Mouse (Mus musculus) left cerebral cortex, postnatal 10 days (tissue): ENCODE results near the gene Hif1an. TPM values are rescaled to one million over a fixed set of nuclear protein-coding genes. Genes with fewer than 3 reads are reported as not detected.

Source experiments
- DNase-seq, 2 experiments: peaks; one replicate each; pipeline ENCODE4 v3.0.0; 2021 to 2022; ENCODE audit warnings: low spot score in 2 of 2, mixed read lengths in 1 of 2; ENCODE audit errors: extremely low spot score in 1 of 2
- intact Hi-C: fragments of 180-260 bp; cut with DNase I; formaldehyde crosslinking; loops from one replicate; pipeline ENCODE4 v1.15.1; 2025
- total RNA-seq, 2 experiments: library from RNA; stranded (reverse); gene quantifications; 2 replicates each; pipeline ENCODE4 v1.2.3; 2021

The Hif1an gene
- total RNA-seq, 2 experiments from 2014 or later, result 32.5 to 33.7 TPM

DNA sequence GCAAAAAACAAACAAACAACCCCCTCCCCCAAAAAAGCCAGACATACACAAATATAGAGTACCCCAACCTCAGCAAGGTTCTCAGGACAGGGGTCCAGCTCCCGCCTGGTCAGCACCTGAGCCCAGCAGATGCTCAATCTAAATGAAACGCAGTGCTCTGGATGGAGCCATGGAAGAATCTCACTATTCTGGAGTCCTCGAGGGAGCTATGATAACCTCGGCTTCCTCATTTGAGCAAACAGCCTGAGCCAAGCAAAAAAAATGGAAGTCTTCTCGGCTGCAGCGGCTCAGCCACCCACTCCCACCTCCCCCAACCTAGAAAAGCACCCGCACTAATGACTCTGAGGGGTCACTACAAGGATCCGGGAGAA lies 8.2 kb upstream of the Hif1an start:
- intact Hi-C loops, result no loop called here
- DNase-seq, result no peak

DNA sequence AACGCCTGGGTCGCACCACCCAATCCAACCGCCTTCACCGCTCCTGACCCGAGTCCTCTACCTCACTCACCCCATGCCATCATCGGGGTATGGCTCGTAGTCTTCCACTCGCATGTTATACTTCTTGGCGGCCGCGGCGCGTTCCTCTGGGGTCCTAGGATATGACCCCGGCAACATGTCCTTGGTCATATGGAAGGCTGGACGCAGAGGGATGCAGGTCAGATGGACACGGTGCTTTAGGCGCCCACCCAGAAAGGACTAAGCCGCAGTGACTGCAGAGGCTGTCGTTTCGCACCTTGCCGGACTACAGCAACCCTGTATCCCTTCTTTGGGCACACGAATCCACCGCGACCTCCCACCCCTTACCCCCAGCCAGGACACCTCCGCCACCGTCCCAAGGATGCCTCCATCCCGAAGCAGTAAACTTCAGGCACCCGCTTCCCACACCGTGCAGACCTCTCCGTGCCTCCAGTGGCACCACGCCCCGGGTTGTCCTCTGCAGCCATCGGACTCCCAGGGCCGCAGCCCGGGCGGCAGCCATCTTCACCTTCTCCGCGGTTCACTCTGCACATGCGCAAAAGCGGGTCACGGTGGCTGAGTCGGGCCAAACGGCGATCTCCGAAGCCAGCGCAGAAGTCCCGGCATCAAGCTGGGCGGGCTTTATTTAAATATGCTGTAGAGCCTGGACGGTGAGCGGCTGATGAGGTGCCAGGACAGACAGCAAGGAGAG lies 7.6 kb upstream of the Hif1an start, which contains the start of gene Ndufb8:
Gene Ndufb8 (minus strand): TSS at position 580 of the 730 bp plus-strand sequence.
- peak; percentile 92 to 97 for DNase-seq
- intact Hi-C loops, result no loop called here

DNA sequence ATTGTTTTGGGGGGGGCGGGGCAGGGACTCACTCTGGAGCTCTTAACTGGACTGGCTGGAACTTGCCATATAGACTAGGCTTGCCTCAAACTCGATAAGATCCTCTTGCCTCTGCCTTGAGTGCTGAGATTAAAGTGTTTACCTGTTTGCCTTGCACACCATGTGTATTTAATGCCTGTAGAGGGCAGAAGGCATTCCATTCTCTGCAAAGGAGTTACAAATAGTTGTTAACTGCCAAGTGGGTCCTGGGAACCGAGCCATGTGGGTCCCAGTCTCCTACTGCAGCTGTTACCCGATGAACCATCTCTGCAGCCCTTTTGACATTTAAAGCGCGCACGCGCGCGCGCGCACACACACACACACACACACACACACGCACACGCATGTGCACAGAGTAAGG lies 1.4 kb downstream of the Hif1an start:
- DNase-seq, result no peak
- intact Hi-C loops, result no loop called here

DNA sequence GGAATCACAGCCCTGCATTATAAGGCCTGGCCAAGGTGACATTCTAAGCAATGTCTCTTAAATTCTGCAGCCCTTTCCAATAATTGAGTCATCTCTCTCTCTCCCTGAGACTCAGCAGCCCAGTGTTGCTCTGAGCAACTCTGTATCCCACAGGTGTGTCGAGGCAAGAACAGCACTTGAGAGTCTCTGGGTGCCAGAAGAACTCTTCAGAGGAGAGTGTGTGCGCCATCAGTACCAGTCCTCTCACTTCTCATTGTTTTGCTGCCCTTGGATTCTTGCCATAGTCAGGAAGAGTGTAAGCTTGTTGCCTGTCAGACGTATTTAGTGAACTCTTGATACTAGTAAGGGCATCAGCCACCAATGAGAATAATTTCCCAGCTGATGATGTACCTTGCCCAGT lies 5.1 kb downstream of the Hif1an start:
- intact Hi-C loops, result no loop called here

DNA sequence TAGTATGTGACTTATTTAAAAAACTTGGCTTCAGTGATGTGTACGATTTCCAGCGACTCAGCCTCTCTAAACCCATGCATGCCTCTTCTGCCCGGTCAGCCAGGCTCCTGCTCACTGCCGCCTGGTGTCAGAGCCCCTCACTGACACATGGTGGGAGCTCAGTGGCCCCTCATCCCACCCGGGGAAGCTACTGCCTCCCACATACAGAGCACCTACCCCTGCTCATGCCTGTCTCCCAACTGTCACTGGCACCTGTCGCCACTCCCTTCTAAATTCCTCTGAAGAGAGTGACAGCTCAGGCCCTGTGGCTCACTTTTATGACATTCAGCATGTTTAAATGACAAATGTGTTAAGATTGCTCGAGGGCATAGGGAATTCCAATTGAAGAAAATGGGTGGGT lies 13.6 kb downstream of the Hif1an start:
- intact Hi-C loops, result no loop called here
- no peak for DNase-seq

More for the DNA sequence above, 5.1 kb downstream of the Hif1an start:
- DNase-seq, result no peak

DNA sequence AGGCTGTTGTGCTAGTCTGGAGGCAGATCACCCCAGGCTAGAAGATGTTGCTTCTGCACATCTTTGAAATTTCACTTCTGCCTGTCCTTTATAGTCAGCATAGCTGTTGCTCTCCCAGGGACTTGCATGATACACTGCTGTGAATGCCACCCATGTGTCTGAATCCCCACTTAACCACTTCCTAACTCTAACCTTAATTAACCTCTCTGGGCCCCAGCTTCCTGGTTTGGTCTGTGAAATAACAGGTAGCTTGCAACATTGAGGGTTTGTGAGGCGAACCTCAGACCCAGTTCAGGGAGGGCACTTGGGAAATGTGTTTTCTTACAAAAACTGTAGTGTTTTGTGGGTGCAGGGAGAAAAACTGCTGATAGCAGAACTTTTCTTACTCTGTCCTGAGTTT lies 15.4 kb downstream of the Hif1an start:
- intact Hi-C loops, result no loop called here
- no peak for DNase-seq

DNA sequence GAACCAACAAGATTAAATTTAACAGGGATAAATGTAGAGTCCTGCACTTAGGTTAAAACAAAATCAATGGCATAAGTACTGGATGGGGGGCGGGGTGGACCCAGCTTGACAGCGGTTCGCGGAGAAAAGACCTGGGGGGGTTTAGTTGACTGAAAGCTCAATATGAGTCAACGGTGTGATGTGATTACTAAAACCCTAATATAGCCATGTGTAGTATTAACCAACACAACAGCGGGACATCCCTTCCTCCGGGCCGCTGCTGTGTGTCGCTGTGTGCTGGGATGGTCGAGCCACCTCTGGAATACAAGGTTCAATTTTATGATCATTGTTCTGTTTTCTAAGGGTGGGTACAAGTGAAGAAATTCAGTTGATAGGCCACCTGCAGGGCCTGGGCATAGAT lies 19.5 kb downstream of the Hif1an start:
- DNase-seq, result no peak
- intact Hi-C loops, result loop anchor here (2.0 kb wide), 2 partner anchors 173 to 313 kb away; no protein-coding TSS in a partner anchor

DNA sequence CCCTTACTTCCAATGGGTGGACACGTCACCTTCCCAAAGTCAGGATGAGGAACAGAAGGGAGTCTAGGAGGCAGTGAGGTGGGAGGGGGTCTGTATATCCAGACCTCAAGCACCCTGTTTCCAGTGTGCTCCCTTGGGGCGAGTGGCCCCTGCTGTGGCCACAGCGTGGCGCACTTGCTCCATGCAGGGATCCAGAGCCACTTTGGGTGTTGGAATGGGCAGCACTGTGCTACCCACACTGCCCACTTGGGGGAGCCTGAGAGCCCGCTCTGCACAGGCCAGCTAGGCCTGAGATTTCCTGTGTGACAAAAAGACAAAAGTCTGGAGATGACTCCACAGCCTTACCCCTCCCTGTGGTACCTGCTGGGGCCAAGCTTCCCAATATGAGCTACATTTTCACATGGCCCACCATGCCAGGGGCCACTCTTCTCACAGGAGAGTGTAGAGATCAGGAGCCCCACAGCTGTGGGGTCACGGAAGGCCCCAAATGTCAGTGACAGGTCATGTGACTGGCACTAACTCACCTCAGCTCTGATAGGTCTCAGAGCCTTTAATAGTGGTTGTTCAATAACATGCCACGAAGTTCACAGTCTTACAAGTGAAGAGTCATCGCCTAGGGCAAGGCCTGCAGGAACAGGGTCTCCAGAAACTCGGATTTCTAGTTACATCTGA lies 20.1 kb downstream of the Hif1an start:
- intact Hi-C loops, result loop anchor here (2.0 kb wide), 2 partner anchors 172 to 312 kb away; no protein-coding TSS in a partner anchor
- DNase-seq, result peak; percentile 86 to 91

DNA sequence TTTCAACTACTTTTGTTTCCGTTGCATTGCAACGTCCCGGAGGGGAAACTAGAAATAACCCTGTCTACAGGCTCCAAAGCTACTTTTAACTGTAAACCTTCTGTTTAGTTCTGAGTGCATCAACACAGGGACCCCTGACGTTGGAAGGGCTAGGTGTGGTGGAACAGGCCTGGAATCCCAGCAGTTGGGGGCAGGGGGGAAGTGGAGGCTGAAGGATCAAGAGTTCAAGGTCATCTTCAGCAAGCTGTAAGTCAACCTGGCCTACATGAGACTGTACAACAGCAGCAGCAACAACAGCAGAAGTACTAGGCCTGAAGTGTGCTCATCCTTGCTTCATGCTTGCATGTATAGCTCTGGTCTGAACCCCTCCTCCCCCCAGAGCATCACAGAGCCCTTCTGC lies 25.4 kb downstream of the Hif1an start:
- intact Hi-C loops, result loop anchor here (5.0 kb wide), 1 partner anchor 79 kb away; no protein-coding TSS in a partner anchor
- DNase-seq, result no peak

DNA sequence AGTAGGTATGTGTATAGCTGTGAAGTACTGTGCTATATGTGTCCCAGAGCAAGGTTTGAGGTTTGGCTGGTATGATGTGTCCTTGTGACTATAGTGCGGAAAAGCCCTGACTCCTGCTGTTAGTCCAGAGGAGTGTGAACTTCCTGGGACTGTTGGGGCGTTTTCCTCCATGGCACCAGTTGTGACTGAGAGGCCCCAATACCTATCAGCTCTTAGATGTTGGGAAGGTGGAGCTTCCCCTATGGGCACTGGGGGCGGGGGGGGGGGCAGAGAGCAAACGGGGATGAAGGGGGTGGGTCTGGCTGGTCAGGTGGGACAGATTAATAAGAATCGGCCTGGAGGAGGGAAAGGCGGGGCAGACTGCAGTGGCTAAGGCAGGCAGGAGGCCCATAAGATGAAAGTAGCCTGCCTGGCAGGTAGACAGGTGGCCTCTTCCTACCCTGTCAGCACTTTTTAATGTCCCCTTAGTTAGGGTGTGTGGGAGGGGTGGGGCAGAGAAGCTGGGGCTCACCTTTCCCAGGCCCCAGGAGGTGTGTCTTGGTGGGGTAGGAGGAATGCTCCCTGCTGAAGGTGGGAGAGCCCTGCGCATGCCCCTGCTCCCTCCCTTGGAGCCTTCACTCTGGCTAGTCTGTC lies 27.1 kb downstream of the Hif1an start:
- no peak for DNase-seq
- intact Hi-C loops, result loop anchor here (5.0 kb wide), 1 partner anchor 78 kb away; no protein-coding TSS in a partner anchor

DNA sequence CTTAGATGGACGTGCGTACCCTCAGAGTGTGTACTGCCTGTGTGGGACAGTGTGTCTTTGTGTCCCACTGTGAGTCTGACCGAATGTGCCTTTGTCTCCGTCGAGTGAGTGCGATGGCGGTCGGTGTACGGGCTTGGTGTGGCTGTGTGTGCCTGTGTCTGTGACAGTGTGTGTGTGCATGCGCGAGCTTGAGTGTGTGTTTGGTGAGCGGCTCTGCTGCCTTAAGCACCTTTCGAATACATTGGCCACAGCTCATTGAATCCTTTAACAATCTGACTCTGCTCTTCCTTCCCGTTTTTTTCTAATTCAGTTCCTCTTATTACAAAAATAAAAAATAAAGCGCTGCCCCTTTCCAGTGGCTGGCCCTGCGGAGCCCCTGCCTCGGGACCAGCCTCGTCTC lies 28.3 kb downstream of the Hif1an start:
- intact Hi-C loops, result no loop called here
- DNase-seq, result no peak

DNA sequence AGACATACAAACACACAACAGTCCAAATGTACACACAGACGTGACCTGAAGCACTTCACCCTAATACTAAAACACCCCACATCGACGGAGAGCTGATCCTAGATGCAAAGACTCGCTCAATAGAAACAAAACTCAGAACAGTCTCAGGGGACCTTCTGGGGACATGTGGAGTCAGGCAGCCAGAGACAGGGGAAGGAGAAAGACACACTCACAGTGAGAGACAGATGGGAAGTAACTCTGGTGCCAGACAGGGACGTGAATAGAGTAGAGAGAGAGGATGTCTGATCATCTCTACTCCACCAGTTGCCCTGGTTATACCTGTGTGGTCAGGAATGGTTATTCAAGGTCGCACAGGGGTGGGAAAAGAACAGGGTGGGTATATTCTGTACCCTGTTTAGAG lies 29.0 kb downstream of the Hif1an start:
- DNase-seq, result no peak
- intact Hi-C loops, result no loop called here

DNA sequence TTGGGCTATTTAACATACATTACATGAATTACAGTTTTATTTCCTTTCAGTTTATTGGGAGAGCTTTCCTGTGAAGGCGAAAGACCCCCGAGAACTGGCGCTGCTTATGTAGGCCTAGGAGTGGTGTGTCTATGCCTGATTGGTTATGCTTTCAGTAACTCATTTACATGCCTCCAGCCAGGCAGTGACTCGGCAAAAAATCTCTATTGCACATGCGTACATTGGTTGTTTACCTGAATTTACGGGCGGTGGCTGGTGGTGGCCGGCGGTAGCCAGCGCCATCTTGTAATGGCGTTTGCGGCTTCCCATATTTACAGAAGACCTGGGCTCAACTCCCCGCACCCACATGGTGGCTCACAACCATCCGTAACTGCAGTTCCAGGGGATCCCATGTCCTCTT lies 31.5 kb downstream of the Hif1an start:
- intact Hi-C loops, result no loop called here
- DNase-seq, result no peak

DNA sequence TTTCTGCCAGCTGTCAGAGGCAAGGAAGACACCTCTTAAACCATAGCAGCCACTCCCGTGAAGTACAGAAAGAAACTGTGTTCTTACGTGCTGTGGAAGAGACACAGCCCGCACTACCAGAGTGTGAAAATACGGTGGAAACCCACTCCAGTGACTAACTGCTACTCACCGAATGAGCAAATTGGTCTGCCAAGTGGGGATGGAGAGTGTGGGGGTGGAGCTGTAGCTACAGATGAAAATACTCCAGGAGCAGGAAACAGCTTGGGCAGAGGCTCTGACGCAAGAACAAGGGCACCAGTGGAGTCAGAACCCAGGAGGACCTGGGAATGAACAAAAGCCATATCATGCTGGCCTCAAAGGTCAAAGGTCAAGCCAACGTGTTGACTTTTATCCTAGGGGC lies 55.5 kb downstream of the Hif1an start:
- intact Hi-C loops, result no loop called here
- peak in 1 of 2 experiments; percentile 32 for DNase-seq

Other genes with a start within 250 kb of the Hif1an start
- 1 to 10 TPM; 1.5 to 2.4 TPM for gene Scd4, start 229.8 kb upstream of the Hif1an start, total RNA-seq
- 100 to 1,000 TPM; 126 to 130 TPM for gene Scd1, start 155.0 kb upstream of the Hif1an start, total RNA-seq
- not detected for gene Wnt8b, start 69.4 kb upstream of the Hif1an start, total RNA-seq
- gene Sec31b, start 17.0 kb upstream of the Hif1an start, total RNA-seq, result under 1 TPM; 0.28 to 0.30 TPM
- not detected for gene Gm20538, start 10.0 kb upstream of the Hif1an start, total RNA-seq
- 100 to 1,000 TPM; 390 to 404 TPM for gene Ndufb8, start 7.4 kb upstream of the Hif1an start, total RNA-seq
- not detected for gene Pax2, start 193.2 kb downstream of the Hif1an start, total RNA-seq